Mouse (Mus musculus) bone marrow macrophage, adult 2 months (primary cell): ENCODE data around the gene Fam24a.

Source experiments
- CTCF ChIP-seq: IDR thresholded peaks from 2 replicates; pipeline ENCODE4 v1.5.1; 2012; ENCODE audit warnings: low read depth, mild to moderate bottlenecking, low read length, moderate library complexity
- POLR2A ChIP-seq: IDR thresholded peaks from 2 replicates; pipeline ENCODE4 v1.6.1; 2012; ENCODE audit warnings: mild to moderate bottlenecking, low read depth, low read length, borderline replicate concordance

- TF ChIP-seq CTCF (no peak), POLR2A (no peak)
Measured at GRCm38 (mm10) chr7:131333564-131333963, at the start of gene Fam24a.
